Mouse (Mus musculus): ENCODE results near the gene Kcnk2. TPM values are rescaled to one million over a fixed set of nuclear protein-coding genes. Genes with fewer than 3 reads are reported as not detected.

Kcnk2 gene
- 7.2 TPM for polyA plus RNA-seq (2014; fragmentation: Illumina TruSeq; extraction: RNeasy Lipid Tissue Mini Kit (QIAGEN cat#74804); ENCODE audit: low read depth, low replicate concordance)

DNA sequence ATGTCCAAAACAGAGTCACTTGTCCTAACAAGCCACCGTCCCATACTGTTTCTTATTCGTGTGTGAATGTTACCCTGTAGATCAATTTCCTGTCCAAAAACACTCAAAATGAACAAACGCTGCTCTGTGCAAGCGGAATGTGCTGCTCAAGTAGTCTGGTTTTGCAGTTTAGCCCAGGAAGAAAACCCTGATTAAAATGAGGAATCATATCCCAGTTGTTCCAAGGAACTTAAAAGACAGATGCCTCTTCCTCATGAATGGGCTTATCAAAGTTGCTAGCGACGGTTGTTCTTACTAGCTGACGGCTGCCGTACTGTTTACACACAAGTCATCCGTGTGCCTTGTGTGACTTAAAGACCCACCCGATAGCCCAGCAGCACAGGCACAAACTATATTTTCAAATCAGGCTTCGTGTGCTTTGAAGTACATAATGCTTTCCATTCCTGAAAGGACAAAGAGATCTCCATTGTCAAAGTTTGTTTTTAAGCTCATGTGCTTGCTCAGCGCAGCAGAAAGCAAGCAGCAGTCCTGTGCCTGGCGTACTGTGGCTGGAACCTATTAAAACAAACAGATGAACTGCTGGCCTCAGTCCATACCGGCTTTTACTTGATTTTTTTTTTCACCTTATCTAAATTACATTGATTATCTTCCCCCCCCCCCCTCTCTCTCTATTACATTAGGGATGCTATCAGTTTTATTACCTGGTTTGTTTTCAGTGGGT, at the start of gene Kcnk2:
Gene Kcnk2, minus strand, starts transcription at position 51 of the 721 bp plus-strand sequence.

Measured in testis, adult 10 weeks (tissue).